Mouse (Mus musculus): ENCODE measurements around the gene Naif1.
A peak's percentile ranks its signal among the peaks of the same experiment; 100 is the strongest.

The Naif1 gene

DNA sequence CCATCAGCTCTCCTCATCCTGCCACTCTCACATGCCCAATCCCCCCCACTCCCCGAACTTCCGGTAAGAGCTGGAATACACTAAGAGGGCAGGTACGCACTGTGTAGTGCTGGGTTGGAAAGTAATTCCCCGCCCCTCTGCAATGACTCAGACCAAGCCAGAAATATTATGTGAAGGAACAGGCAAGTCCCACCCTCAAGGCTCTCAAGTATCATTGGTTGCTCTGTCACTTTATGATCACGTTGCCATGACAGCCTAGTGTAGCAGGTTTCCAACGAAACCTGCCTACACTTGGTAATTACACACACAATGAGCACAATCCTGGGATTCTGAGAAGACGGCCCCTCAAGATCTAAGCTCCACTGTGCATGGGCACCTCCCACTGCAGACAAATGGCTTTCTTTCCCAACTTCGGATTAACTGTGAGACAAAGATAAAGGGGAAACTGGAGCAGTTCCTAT is 22.0 kb upstream of the Naif1 start:
- DNase-seq: no peak

DNA sequence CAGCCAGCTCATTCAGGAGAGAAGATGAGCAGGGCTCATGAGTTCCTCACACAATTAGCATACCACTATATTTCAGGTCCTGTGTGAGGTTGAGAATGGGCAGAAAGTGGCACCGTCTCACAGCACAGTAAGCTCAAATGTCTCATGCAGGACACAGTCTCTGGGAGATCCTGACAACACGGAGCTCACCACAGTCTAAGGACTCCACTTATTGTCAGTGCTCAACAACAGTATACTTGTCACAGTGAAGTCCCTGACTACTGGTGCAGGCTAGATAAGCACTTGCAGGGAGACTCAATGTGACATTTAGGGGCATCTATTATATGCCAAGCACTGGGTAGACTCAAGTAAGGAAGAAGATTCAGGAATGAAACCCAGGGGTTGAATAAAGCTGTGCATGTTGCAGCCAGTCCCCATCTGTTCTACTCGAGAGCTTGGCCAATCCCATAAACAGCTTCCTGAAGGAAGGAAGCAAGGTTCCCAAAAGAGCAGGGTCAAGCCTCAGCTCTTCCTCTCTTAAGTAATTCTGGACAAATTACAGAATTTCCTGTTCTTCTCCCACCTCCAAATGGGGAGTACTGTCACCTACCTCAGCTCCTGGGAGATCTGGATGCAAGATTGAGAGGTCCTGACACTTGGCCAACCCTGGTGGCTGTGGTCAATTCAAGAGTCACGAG is 20.9 kb upstream of the Naif1 start:
- DNase-seq: no peak

DNA sequence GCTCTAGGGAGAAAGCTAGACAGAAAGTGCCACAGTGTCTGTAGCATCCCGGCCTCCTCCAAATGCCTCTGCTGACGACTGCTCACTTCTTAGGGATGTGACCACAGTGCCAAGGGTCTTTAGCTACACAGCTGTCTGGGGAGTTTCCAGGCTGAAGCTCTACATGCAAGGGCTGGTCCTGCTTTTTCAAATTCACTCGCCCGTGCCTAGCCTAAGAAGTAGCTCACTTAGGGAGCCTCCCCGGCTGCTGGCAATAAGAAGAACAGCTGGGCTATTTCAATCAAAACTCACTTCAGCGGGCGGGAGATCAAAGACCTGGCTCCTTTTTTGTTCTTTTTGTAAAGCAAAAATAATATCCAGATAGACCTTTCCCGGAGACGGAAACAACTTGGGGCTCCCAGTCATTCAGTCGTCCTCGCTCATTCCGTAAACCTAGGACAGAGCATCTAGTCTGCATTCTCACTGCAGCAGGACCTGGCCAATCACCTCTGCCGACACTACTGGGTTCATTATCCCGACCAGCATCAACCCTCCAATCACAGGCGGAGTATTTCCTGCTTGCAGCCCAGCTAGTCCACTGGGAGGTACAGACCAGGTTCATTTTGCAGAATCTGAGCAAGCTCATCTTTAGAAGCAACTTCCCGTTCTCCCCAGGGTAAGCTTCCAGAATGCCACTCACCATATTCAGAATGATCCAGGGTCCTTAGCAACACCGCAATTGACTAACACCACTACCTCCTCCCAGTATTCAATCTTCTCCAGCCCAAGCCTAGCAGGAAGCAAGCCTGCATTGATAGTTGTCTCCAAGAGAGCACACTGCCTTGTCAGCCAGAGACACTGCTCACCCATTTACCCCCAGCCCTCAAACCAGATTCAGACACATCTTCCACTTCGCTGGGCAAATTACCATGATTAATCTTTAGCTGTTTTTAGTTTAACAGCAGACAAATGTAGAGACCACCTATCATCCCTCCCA is 19.3 kb upstream of the Naif1 start:
- DNase-seq: peak; percentile 75

DNA sequence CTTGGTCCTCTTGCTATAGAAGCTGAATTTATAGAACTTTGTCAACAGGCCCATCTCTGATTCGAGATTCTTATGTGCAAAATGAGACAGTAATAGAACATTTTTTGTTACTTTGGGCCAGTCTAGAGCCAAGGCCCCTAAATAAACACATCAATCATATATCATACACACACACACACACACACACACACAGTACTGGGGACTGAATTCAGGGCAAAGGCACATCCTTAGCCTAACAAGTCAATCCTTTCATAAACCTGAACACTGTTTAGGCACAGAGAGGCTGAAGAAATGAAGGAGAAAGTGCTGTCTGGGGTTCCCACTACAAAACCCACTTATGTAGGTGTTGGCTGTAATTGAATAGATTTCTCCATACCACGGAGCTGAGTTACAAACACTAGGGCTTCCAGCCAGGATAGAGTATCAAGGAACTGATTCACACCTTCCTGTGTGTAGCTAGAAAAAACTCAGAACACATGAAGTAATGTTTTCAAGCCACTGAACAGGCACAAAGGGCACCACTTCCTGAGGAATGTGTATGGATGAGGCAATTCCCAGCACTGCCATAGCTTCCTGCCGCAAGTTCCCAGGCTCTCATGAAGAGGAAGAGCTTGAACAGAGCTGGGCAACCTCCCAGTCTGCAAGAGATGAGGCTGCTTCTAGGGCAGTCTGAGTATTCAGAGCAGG is 13.4 kb upstream of the Naif1 start:
- no peak for DNase-seq

DNA sequence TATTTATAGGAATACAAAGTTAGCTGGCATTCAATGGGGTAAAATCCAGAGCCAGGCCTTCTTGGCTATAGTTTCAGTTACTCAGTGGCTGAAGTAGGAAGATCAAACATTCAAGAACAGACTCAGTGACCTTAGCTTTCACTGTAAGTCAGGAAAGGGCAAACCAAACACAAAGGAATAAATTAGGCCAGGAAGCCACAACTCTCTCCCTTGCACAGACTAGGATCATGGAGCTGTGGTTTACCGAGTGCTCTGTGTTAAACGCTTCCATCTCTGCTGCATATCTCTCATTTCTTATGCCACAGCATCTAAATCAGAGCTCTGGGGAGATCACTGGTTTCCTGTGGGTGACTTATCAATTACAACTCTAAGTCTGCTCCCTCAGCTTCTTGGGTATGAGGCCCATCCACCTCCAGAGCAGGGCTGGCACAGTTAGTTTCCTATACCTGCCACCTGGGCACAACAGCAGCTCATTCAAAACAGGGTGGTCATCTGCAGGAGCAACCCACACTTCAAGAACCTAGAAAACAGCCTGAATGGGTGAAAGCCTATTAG is 12.6 kb upstream of the Naif1 start:
- no peak for DNase-seq

DNA sequence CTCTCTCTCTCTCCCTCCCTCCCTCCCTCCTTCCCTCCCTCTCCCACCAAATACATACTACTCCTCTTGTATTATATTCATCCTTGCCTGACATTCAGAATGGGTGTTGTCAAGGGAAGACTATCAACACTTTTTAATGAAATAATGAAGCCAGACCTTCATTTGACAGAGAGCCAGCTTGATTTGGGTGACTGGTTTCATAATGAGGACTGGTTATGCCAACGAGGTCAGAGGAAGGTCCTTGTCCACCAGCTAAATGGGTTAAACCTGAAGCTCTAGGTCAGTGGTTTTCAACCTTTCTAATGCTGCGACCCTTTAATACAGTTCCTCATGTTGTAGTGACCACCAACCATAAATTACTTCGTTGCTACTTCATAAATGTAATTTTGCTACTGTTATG is 11.5 kb upstream of the Naif1 start:
- no peak for DNase-seq

DNA sequence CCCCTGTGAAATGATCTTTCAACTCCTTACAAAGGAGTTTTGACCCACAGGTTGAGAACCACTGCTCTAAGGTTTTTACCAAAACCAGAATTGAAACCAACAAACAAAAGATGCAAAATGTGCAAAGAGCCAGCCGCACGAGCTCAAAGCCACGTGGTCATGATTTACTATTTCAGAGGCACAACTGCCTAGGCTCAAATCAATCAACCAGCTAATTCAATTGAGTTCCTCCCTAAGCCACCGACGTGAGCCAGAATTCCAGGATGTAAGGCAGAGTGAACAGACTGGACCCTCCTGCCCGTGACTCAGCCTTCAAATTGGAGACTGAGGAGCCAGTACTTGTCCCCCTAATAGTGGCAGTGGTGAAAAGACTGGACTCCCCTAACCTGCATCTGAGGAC is 11.1 kb upstream of the Naif1 start:
- DNase-seq: no peak

DNA sequence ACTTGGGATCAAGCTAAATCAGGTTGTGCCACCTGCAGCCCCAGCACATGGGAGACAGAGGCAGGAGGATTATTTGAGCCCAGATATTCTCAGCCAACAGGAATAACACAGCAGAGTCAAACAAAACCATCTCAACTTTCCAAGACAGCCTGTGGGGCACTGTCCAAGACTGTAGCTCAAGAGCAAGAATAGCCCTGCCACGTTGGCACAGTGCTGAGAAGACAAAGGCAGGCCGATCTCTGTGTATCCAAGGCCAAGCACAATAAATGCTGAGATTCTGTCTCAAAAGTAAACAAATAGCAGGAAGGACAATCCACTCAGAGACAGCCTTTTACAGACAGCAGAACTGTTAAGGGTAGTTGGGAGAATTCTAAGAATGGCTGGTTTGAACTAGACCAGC is 10.1 kb upstream of the Naif1 start:
- DNase-seq: no peak

DNA sequence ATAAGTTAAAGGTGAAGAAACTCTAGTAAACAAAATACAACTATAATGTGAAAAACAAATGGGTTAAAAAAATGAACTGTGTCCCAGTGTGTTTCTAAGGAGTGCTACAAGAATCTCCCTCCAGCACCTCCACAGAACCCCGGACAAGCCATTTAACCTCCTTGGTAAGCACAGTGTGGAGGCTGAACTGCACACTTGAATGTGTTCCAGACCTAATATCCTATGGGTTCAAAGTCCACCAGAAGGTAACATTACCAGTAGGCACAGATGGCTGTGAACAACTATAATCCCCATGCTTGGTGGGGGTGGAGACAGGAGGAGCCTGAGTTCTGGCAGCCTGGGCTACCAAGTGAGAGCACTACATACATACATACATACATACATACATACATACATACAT is 9.6 kb upstream of the Naif1 start:
- DNase-seq: no peak

DNA sequence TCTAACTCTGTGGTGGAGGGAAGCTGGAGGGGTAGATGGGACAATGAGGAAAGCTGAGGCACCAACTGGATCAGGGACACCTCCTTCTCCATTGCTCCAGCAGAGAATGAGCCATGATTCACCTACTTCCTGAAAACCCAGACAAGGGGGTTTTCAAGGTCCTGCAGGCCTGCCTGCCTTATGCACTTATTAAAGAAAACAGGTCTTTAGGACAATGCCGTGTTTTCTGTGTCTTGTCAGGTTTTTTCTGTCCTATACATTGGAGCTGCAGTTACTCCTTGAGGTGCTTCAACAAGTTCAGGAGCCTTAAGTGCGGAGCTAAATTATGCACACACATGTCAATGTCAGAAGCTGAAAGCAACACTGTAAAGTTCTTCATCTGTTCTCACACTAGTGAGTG is 8.7 kb upstream of the Naif1 start:
- no peak for DNase-seq

DNA sequence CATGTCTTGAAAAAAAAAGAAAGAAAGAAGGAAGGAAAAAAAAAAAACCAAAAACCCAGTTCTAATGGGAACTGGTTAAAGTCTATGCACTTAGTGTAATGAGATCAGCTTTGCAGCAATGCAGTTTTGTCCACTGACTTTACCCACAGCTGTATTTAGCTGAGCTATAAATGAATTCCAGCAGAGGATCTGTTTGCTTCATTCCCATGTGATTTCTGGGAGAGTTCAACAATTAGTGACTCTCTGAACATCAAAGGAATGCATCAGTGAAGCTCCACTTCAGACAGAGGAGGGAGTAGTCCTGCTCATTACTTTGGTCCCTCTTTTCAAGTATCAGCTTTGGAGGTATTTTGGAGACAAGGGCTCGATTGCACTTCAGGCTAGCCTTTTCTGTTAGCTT is 4.7 kb upstream of the Naif1 start:
- no peak for DNase-seq

DNA sequence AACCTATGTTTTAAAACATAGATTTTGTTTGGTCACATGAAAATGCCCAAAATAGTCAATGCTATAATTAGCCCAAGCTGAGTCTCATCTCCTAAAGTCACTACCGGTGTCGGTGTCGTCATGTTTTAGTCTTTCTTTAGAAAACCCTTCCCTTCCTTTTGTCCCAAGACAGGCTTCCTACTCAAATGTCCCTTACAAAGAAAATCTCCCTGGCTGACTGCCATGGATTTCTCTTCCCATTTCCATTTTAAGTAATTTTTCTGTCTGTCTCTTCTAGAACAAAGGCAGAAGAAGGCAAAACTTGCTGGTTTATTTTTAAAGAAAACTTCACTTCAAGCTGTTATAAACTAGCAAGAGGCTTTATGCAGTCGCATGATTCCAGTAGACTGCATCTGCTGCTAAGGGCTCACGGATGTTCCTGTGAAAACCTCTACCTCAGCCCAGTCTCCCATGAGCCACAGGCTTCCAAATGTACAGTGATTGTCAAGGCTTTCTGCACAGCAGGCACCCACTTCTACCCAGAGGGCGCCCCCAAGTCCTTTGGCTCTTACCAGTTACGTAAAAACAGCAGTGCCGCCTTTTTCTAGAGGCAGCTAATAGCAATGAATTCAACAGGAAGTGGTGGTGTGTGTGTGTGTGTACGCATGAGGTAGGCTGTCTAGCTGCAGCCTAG is 2.9 kb upstream of the Naif1 start:
- DNase-seq: no peak

DNA sequence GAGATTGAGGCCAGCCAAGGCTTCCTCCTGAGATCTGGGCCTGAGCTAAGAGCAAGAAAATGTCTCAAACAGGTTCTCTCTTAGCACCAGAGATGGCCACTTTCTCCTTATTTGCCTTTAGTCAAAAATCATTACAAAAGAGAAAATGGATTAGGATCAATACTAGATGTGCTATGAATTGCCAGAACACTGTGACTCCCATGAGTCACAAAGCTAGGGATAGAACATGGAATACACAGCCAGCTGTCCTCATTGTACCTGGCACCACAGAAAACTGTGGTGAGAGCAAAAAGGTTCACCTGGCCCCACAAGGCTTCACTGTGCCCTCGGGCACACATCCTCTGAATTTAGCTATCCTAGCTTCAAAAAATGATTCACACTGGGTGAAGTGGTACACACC is 1.8 kb upstream of the Naif1 start:
- no peak for DNase-seq

DNA sequence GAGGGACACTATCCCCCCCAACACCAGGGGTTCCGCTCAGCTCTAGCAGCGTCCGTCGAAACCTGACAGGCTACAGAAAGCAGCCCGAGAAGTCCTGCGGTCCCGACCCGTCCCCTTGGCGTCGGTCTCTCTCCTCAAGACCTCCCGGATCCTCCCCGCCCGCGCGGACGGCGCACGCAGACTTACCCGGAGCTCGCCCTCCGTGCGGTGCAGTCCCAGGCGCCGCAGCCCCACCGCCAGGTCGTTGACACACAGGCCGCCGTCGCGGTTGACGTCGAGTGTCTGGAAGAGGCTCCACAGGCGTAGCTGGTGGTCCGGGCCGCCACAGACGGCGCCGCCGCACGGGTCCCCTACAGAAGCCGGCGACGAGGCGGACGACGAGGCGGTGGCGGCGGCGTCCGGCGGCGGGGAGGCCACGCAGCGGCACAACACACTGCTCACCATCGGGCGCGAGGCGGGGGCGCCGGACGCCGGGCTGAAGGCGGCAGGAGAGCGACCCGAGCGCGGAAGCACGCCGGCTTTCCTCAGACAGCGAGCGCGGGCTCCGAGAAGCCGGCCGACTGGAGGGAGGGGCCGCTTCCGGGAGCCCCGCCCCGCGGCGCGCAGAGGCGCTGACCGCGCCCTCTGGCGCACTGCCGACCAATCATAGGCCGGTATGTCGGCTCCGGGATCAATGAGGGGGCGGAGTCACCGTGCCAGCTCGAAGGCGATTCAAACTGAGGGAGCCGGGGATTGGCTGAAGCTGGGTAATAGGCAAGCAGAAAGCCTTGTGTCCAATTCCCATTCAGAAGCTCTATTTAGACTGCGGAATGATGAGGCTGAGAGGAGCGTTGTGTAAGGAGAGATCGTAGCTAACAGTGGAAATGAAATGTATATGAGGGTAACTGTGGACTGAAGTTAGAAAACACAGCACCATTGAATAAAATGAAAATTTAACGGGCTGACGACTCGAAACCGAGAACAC is 906 bp downstream of the Naif1 start, which contains the start of gene Slc25a25:
TSS of gene Slc25a25 (minus strand) at position 565 of the 964 bp plus-strand sequence.
- peak; percentile 99 for DNase-seq

DNA sequence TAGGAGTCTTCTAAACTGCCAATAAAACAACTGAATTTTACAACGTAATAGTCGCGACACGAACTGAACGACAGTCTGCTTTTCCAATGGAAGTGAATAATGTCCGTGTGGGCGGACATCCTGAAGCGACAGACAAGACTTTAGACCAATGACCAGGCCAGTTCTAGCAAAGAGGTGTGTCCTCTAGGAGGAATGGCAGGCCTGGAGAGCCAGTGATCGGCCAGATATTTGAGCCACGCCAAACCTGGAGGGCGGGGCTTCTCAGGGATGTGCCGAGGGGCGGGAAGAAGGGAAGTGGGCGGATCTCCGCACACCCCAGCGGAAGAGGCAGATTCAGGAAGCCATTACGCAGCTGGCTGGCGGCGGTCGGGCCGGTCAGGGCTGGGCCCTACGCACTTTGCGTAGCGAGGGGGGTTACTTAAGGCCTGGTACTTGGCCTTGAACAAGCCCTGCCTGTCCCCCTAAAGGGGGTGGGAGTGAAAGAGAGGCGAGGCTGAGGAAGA is 1.7 kb downstream of the Naif1 start:
- DNase-seq: peak; percentile 95

DNA sequence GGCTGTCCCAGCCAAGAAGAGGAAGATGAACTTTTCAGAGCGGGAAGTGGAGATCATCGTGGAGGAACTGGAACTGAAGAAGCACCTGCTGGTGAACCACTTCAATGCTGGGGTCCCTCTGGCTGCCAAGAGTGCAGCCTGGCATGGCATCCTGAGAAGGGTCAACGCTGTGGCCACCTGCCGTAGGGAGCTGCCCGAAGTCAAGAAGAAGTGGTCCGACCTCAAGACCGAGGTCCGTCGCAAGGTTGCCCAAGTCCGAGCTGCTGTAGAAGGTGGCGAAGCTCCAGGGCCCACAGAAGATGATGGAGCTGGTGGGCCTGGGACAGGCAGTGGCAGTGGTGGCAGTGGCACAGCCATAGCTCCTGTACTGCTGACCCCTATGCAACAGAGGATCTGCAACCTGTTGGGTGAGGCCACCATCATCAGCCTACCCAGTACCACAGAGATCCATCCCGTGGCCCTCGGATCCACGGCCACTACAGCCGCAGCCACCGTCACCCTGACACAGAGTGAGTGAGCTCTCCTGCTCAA is 2.2 kb downstream of the Naif1 start:
- no peak for DNase-seq

DNA sequence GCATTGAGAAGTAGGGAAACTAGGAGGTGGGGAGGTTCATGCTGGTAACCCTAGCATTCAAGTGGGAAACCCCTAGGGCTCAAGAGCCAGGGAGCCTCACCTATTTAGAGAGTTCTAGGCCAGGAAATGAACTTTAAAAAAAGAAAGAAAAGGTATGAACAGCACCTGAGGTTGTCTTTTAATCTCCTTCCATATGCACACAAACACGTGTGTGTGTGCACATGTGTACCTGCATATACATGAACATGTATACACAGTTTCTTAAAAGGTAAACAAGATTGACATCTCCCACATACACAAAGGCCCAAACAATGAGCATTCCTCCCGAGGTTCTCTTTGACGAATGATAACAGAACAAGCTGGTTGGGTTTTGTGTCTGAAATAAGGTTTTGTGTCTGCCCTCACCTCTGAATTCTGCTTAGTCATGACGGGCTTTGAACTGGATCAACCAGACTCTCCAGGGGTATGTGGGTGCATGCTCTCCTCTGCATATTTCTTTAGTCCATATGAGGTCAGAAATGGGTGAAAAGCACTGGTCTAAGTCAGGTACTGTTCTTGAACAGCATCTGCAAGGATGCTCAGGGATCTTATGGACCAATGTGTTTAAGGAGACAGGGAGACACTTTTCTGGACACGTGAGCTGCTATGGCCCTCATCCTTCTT is 3.5 kb downstream of the Naif1 start:
- no peak for DNase-seq

DNA sequence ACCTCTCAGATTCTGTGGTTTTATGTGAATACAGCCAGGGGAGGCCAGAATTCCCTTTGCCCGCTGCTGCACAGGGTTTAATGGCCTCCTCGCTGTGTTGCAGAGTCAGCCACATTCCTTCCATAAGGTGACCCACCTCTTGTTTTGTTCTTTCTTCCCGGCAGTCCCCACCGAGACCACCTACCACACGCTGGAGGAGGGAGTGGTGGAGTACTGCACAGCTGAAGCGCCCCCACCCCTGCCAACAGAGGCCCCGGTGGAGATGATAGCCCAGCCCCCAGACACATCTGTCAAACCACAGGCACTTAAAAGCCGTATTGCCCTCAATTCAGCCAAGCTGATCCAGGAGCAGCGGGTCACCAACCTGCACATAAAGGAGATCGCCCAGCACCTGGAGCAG is 4.4 kb downstream of the Naif1 start:
- no peak for DNase-seq

DNA sequence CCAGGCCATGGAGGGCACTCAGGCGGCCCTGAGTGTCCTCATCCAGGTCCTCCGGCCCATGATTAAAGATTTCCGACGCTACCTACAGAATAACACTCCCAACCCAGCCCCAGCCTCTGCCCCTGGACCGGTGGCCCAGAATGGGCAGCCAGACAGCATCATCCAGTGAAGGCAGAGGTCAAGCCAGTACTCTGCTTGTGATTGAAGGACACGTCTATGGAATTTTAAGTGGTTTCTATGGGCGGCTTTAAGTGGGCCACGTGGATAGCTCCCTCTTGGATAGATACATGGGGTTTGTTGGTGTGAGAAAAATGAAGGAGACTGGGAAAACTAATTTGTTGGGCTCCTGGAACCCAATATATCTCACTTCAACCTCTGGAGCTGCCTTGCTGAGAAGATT is 4.8 kb downstream of the Naif1 start:
- DNase-seq: no peak

DNA sequence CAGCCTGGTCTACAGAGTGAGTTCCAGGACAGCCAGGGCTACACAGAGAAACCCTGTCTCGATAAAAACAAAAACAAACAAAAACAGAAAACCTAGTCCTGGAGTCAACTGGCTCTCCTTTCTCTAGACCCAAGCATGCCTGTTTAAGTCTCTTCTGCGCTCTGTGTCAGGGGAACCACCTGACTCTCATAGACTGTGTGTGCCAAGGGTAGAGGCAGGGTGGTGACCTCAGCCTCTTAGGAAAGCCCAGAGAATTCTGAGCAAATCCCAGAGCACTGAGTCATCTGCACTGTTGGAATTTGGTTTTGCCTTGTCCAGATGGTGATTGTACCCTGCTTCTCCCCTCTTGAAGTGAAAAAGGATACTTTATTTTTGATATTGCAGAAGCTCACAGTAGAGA is 8.0 kb downstream of the Naif1 start:
- no peak for DNase-seq
